9 mouse cellular contexts compared by ENCODE assay signal in genomic region chrX:12858757-12859156, GRCm38 (mm10).
A peak's percentile ranks its signal among the peaks of the same experiment; 100 is the strongest.
DNase-seq lines count a peak whose midpoint lies in the region; ATAC-seq and TF ChIP-seq lines count a peak whose summit lies in the region.
"Had no signal": no experiment of that assay in that cellular context is flagged by ENCODE, and none has a peak within 500 bp of the region (broad histone marks: within the 10 kb centered on the region; RNA-seq: fewer than 3 reads in every experiment).

No protein-coding gene starts in this region.

- DNase-seq in heart, postnatal 0 days (ENCODE audit: low spot score): no peak
- no peak for DNase-seq in heart, postnatal 25 days (ENCODE audit: low spot score)
- DNase-seq in brain, adult 2 months (ENCODE audit: low read depth, low spot score): peak; percentile 8
- no peak for DNase-seq in hindbrain, embryonic 10.5 days (ENCODE audit: low spot score)
- DNase-seq in embryo, embryonic 10.5 days (ENCODE audit: low spot score): no peak
- no peak for DNase-seq in spleen, adult 12 weeks (ENCODE audit: low spot score)
- no peak for DNase-seq in thymus, postnatal 0 days (ENCODE audit: low spot score)
- DNase-seq: thymus, postnatal 36 days had no signal

- H3K4me2 ChIP-seq in heart, postnatal 0 days (ENCODE audit: low read depth, low read length): peak overlapping the region; percentile 53
- peak overlapping the region; percentile 5; the same call in 1 of the 2 replicates for H3K4me2 ChIP-seq in midbrain, embryonic 13.5 days (replicated peaks)

- H3K9me3 ChIP-seq in heart, postnatal 0 days (replicated peaks; ENCODE audit: control insufficient read depth, low read length): no peaks in the 10 kb centered on the region
- H3K9me3 ChIP-seq in hindbrain, embryonic 10.5 days: no peaks in the 10 kb centered on the region
- H3K9me3 ChIP-seq in midbrain, embryonic 13.5 days: no peaks in the 10 kb centered on the region

- H3K9ac ChIP-seq in heart, postnatal 0 days (replicated peaks; ENCODE audit: low read depth, low read length): no peak overlapping the region
- H3K9ac ChIP-seq in midbrain, embryonic 13.5 days (replicated peaks): no peak overlapping the region

- no peak for TF ChIP-seq CTCF in heart, postnatal 0 days (IDR thresholded peaks at IDR 0.05; ENCODE audit: low read depth)

- ATAC-seq in heart, postnatal 0 days (ENCODE audit: insufficient read depth, low read depth): no peak
- ATAC-seq in midbrain, embryonic 13.5 days: peak; percentile 51; the same call in 1 of the 2 replicates

- WGBS in heart, postnatal 0 days: 43% methylated on average over 2 of the region's 2 CpGs
- 61% methylated on average over 2 of the region's 2 CpGs for WGBS in hindbrain, embryonic 10.5 days
- 42% methylated on average over 2 of the region's 2 CpGs for WGBS in midbrain, embryonic 13.5 days

- peak overlapping the region; percentile 80 for H3K27ac ChIP-seq in heart, postnatal 0 days (ENCODE audit: low read depth)
- peak overlapping the region; percentile 85 for H3K27ac ChIP-seq in hindbrain, embryonic 10.5 days
- peak overlapping the region; percentile 91 for H3K27ac ChIP-seq in midbrain, embryonic 13.5 days

- H3K36me3 ChIP-seq in heart, postnatal 0 days (replicated peaks; ENCODE audit: control insufficient read depth, insufficient read depth, low read length): no peaks in the 10 kb centered on the region
- H3K36me3 ChIP-seq in hindbrain, embryonic 10.5 days: no peaks in the 10 kb centered on the region
- no peaks in the 10 kb centered on the region for H3K36me3 ChIP-seq in midbrain, embryonic 13.5 days

- no peak overlapping the region for H3K4me3 ChIP-seq in heart, postnatal 0 days (ENCODE audit: low read depth, low read length)
- H3K4me3 ChIP-seq in hindbrain, embryonic 10.5 days: no peak overlapping the region
- H3K4me3 ChIP-seq in midbrain, embryonic 13.5 days (replicated peaks): no peak overlapping the region

- no peaks in the 10 kb centered on the region for H3K4me1 ChIP-seq in heart, postnatal 0 days (ENCODE audit: control insufficient read depth, insufficient read depth)
- peaks cover 24% of the 10 kb centered on the region; the same call in 1 of the 2 replicates for H3K4me1 ChIP-seq in hindbrain, embryonic 10.5 days (replicated peaks)
- peaks cover 17% of the 10 kb centered on the region for H3K4me1 ChIP-seq in midbrain, embryonic 13.5 days (replicated peaks)

- TF ChIP-seq EP300 in heart, postnatal 0 days (IDR thresholded peaks at IDR 0.05; ENCODE audit: low read depth): no peak

- intact Hi-C loops in heart, postnatal 25 days (cut with DNase I): no loop called here

- no peaks in the 10 kb centered on the region for H3K27me3 ChIP-seq in heart, postnatal 0 days (ENCODE audit: control insufficient read depth, insufficient read depth, low read length)
- 0 out of 2 replicates have a peak, but pooled peaks cover 3% of the 10 kb centered on the region for H3K27me3 ChIP-seq in hindbrain, embryonic 10.5 days (ENCODE audit: insufficient read depth, poor library complexity, severe bottlenecking)
- H3K27me3 ChIP-seq in midbrain, embryonic 13.5 days: no peaks in the 10 kb centered on the region
